Comparison of ENCODE assay signal across 13 mouse cellular contexts in genomic region chr10:28518297-28518696, GRCm38 (mm10).
A peak's percentile ranks its signal among the peaks of the same experiment; 100 is the strongest.
DNase-seq lines count a peak whose midpoint lies in the region; ATAC-seq and TF ChIP-seq lines count a peak whose summit lies in the region.
"Had no signal": no experiment of that assay in that cellular context is flagged by ENCODE, and none has a peak within 500 bp of the region (broad histone marks: within the 10 kb centered on the region; RNA-seq: fewer than 3 reads in every experiment).

No protein-coding gene starts in this region.

- no peaks in the 10 kb centered on the region for H3K27me3 ChIP-seq in megakaryocyte, embryonic 14.5 days (replicated peaks)
- H3K27me3 ChIP-seq in hindbrain, postnatal 0 days (ENCODE audit: insufficient read depth, low read length): no peaks in the 10 kb centered on the region
- H3K27me3 ChIP-seq: embryonic facial prominence, embryonic 13.5 days; lung, embryonic 15.5 days; midbrain, embryonic 15.5 days had no signal

- no peak overlapping the region for H3K9ac ChIP-seq in hindbrain, postnatal 0 days (replicated peaks; ENCODE audit: low read length)
- H3K9ac ChIP-seq: embryonic facial prominence, embryonic 13.5 days; lung, embryonic 15.5 days; midbrain, embryonic 15.5 days had no signal

- H3K36me3 ChIP-seq in megakaryocyte, embryonic 14.5 days (replicated peaks; ENCODE audit: low read length): no peaks in the 10 kb centered on the region
- no peaks in the 10 kb centered on the region for H3K36me3 ChIP-seq in hindbrain, postnatal 0 days (ENCODE audit: insufficient read depth, low read length)
- H3K36me3 ChIP-seq: embryonic facial prominence, embryonic 13.5 days; lung, embryonic 15.5 days; midbrain, embryonic 15.5 days had no signal

- H3K4me2 ChIP-seq in hindbrain, postnatal 0 days (ENCODE audit: low read depth, low read length): no peak overlapping the region
- H3K4me2 ChIP-seq: embryonic facial prominence, embryonic 13.5 days; lung, embryonic 15.5 days; midbrain, embryonic 15.5 days had no signal

- H3K4me1 ChIP-seq in megakaryocyte, embryonic 14.5 days: peaks cover 88% of the 10 kb centered on the region
- 0 out of 2 replicates have a peak, but pooled peaks cover 4% of the 10 kb centered on the region for H3K4me1 ChIP-seq in hindbrain, postnatal 0 days (ENCODE audit: insufficient read depth, low read length)
- H3K4me1 ChIP-seq: lung, embryonic 15.5 days; midbrain, embryonic 15.5 days had no signal

- peak; percentile 59 for DNase-seq in naive thymus-derived CD4-positive, alpha-beta T cell, adult 2 months (ENCODE audit: low read depth)
- DNase-seq in thymus, postnatal 4 days: peak; percentile 35
- no peak for DNase-seq in hindbrain, postnatal 0 days (ENCODE audit: low spot score)
- no peak for DNase-seq in heart, adult 18-20 months
- no peak for DNase-seq in adrenal gland, postnatal 14 days
- DNase-seq: gastrocnemius, postnatal 14 days had no signal

- no peak overlapping the region for H3K27ac ChIP-seq in hindbrain, postnatal 0 days
- H3K27ac ChIP-seq: embryonic facial prominence, embryonic 13.5 days; lung, embryonic 15.5 days; midbrain, embryonic 15.5 days had no signal

- H3K4me3 ChIP-seq in megakaryocyte, embryonic 14.5 days (replicated peaks): peak overlapping the region; percentile 80
- no peak overlapping the region for H3K4me3 ChIP-seq in hindbrain, postnatal 0 days (ENCODE audit: low read length)
- H3K4me3 ChIP-seq: embryonic facial prominence, embryonic 13.5 days; lung, embryonic 15.5 days; midbrain, embryonic 15.5 days had no signal

- no peaks in the 10 kb centered on the region for H3K9me3 ChIP-seq in megakaryocyte, embryonic 14.5 days
- H3K9me3 ChIP-seq in hindbrain, postnatal 0 days (ENCODE audit: low read length): no peaks in the 10 kb centered on the region
- H3K9me3 ChIP-seq: embryonic facial prominence, embryonic 13.5 days; lung, embryonic 15.5 days; midbrain, embryonic 15.5 days had no signal

- WGBS in hindbrain, postnatal 0 days: 82% methylated on average over 3 of the region's 3 CpGs

- no peak for ATAC-seq in megakaryocyte, adult 5-6 weeks (ENCODE audit: poor library complexity, severe bottlenecking)
- peak; percentile 26 for ATAC-seq in granulocyte monocyte progenitor cell, adult 5-6 weeks (replicated peaks; ENCODE audit: poor library complexity, severe bottlenecking)
- no peak for ATAC-seq in hindbrain, postnatal 0 days
- ATAC-seq: forebrain, embryonic 14.5 days; midbrain, embryonic 15.5 days had no signal

- TF ChIP-seq CTCF in hindbrain, postnatal 0 days (IDR thresholded peaks at IDR 0.05; ENCODE audit: low read depth): no peak

Comparison
In these comparisons a context has a peak if more than half of its experiments do, and no peak if none do; other contexts are left out.
1. DNase-seq: peak in naive thymus-derived CD4-positive, alpha-beta T cell, adult 2 months (single experiment) and thymus, postnatal 4 days (single experiment); none in hindbrain, postnatal 0 days (single experiment), heart, adult 18-20 months (0 of 2) and adrenal gland, postnatal 14 days (single experiment).